Mouse (Mus musculus): Measurements from ENCODE around the gene Dennd1b. TPM values are rescaled to one million over a fixed set of nuclear protein-coding genes. Genes with fewer than 3 reads are reported as not detected.

The Dennd1b gene
- total and polyA plus RNA-seq, 3 experiments: 8.0 to 8.9 (median 8.0) TPM

DNA sequence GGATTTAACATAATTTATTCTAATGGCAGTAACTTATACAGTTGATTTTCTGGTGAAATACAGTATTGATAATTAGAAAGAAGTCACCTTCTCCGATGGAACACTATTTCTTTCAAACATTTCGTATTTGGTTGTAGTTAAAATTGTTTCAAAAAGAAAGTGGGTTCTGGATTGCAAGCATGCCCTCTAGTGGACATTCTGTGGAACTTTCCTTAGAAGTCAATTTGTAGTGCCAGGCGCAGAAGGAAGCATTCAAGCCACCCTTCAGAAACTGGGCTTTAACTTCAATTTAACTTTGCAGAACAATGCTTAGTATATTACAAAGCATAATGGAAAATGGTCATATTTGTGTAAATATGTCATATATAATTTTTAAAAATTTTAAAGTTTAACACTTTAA is 193.2 kb downstream of the Dennd1b start:
- H3K27ac ChIP-seq (ENCODE audit: insufficient read depth, low read depth): no peak overlapping the region
- H3K9me3 ChIP-seq (replicated peaks; ENCODE audit: low read length): no peaks in the 10 kb centered on the region
- no peak overlapping the region for H3K4me3 ChIP-seq (replicated peaks in 1 of 3; ENCODE audit: low read depth in 2 of 3, low read length in 2 of 3, poor library complexity in 1 of 3)
- in situ Hi-C loops (cut with MboI; ENCODE audit: low pct_ligation_motif_present, low pct_unique_long_range_greater_than_20kb, low sequenced_read_pairs) (loop anchor here (25.0 kb wide), 1 partner anchor 319 kb away; the partner anchor contains the start of gene Lhx9), dilution Hi-C loops (cut with MboI; ENCODE audit: extremely low pct_ligation_motif_present, extremely low pct_unique_long_range_greater_than_20kb, low sequenced_read_pairs) (no loop called here)
- DNase-seq (ENCODE audit: extremely low read depth): peak; percentile 53
- H3K9ac ChIP-seq (ENCODE audit: insufficient read depth, low read depth): no peak overlapping the region
- no peaks in the 10 kb centered on the region for H3K4me1 ChIP-seq (ENCODE audit: control insufficient read depth in 1 of 2, insufficient read depth in 2 of 2)
- H3K27me3 ChIP-seq (replicated peaks): no peaks in the 10 kb centered on the region
- peaks cover 0 to 31% of the 10 kb centered on the region in 2 experiments for H3K36me3 ChIP-seq (replicated peaks in 1 of 2; ENCODE audit: control insufficient read depth in 1 of 2, insufficient read depth in 1 of 2, low read length in 1 of 2)
- H3K4me2 ChIP-seq (ENCODE audit: insufficient read depth, low read depth, poor library complexity, severe bottlenecking): no peak overlapping the region
- TF ChIP-seq RAD21 (IDR thresholded peaks at IDR 0.05; ENCODE audit: low read depth, low read length) (peak; percentile 78), SMC3 (IDR thresholded peaks at IDR 0.05; ENCODE audit: low read depth, low read length) (peak; percentile 76), JUND (conservative IDR thresholded peaks at IDR 0.05; ENCODE audit: low read depth, low read length) (peak; percentile 27; the same call in 1 of the 2 replicates), TCF12 (IDR thresholded peaks at IDR 0.05; ENCODE audit: low read depth, low read length) (no peak), CTCF (conservative IDR thresholded peaks at IDR 0.05 in 1 of 2, IDR thresholded peaks at IDR 0.05 in 1 of 2; ENCODE audit: low read depth in 2 of 2, low read length in 2 of 2) (peak; percentile 66 to 82)
- no peaks in the 10 kb centered on the region for H3K79me2 ChIP-seq (replicated peaks; ENCODE audit: control insufficient read depth, extremely low read depth, insufficient read depth, poor library complexity, severe bottlenecking)

DNA sequence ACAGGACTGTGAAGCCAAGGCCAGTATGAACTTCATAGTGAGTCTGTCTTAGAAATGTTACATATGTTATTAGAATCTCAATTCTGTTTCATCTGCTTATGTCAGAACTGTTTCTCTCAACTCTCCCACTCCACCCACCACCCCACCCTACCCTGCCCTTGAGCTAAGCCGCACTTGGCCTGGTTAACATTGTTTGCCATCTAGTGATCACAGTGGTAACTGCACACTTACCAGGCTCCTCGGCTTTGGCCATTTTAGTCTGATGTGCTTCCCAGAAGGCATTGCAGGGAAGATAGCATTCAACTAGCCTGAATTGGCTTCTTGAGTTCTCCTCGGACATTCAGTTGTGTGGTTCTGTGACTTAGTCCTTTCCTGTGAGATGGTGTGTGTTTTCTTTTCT is 198.4 kb downstream of the Dennd1b start:
- peak; percentile 23 for DNase-seq (ENCODE audit: extremely low read depth)
- no peaks in the 10 kb centered on the region for H3K79me2 ChIP-seq (replicated peaks; ENCODE audit: control insufficient read depth, extremely low read depth, insufficient read depth, poor library complexity, severe bottlenecking)
- in situ Hi-C loops (cut with MboI; ENCODE audit: low pct_ligation_motif_present, low pct_unique_long_range_greater_than_20kb, low sequenced_read_pairs) (loop anchor here (25.0 kb wide), 1 partner anchor 324 kb away; the partner anchor contains the start of gene Lhx9), dilution Hi-C loops (cut with MboI; ENCODE audit: extremely low pct_ligation_motif_present, extremely low pct_unique_long_range_greater_than_20kb, low sequenced_read_pairs) (no loop called here)
- H3K9me3 ChIP-seq (replicated peaks; ENCODE audit: low read length): no peaks in the 10 kb centered on the region
- H3K9ac ChIP-seq (ENCODE audit: insufficient read depth, low read depth): no peak overlapping the region
- no peak overlapping the region for H3K4me3 ChIP-seq (replicated peaks in 1 of 3; ENCODE audit: low read depth in 2 of 3, low read length in 2 of 3, poor library complexity in 1 of 3)
- no peaks in the 10 kb centered on the region for H3K27me3 ChIP-seq (replicated peaks)
- H3K4me2 ChIP-seq (ENCODE audit: insufficient read depth, low read depth, poor library complexity, severe bottlenecking): no peak overlapping the region
- no peaks in the 10 kb centered on the region for H3K4me1 ChIP-seq (ENCODE audit: control insufficient read depth in 1 of 2, insufficient read depth in 2 of 2)
- H3K36me3 ChIP-seq (replicated peaks in 1 of 2; ENCODE audit: control insufficient read depth in 1 of 2, insufficient read depth in 1 of 2, low read length in 1 of 2): peaks cover 4 to 58% of the 10 kb centered on the region in 2 experiments
- H3K27ac ChIP-seq (ENCODE audit: insufficient read depth, low read depth): no peak overlapping the region
- no peak for TF ChIP-seq ZKSCAN1 (IDR thresholded peaks at IDR 0.05; ENCODE audit: borderline replicate concordance, low read depth, low read length)
- peak; percentile 36; the same call in 1 of the 2 replicates for TF ChIP-seq SMC3 (IDR thresholded peaks at IDR 0.05; ENCODE audit: low read depth, low read length)
- TF ChIP-seq MXI1 (IDR thresholded peaks at IDR 0.05; ENCODE audit: low read depth, low read length): no peak
- peak; percentile 23 for TF ChIP-seq RAD21 (IDR thresholded peaks at IDR 0.05; ENCODE audit: low read depth, low read length)
- TF ChIP-seq CTCF (conservative IDR thresholded peaks at IDR 0.05 in 1 of 2, IDR thresholded peaks at IDR 0.05 in 1 of 2; ENCODE audit: low read depth in 2 of 2, low read length in 2 of 2): peak in 1 of 2 experiments; percentile 50; a peak in 2 of 4 replicates
- TF ChIP-seq CHD2 (IDR thresholded peaks at IDR 0.05; ENCODE audit: low read length): no peak

DNA sequence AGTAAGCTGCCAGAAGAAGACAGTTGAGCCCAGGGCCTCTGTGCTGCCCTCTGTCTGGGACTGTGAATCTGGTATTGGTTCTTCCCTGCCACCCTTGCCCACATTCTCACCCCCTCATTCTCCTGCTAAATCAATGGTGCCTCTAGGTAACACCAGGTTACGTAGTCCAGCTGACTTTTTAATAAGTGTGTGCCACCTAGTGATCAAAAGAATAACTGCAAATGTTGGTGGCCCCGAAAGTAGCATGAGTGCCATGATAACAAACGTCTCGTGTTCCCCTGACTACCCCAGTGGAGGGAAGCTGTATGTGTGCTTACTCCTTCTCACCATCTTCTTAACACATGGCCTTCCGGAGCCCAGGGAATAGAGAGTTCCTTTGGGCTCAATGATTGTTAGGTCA is 199.6 kb downstream of the Dennd1b start:
- peaks cover 7 to 64% of the 10 kb centered on the region in 2 experiments for H3K36me3 ChIP-seq (replicated peaks in 1 of 2; ENCODE audit: control insufficient read depth in 1 of 2, insufficient read depth in 1 of 2, low read length in 1 of 2)
- no peaks in the 10 kb centered on the region for H3K79me2 ChIP-seq (replicated peaks; ENCODE audit: control insufficient read depth, extremely low read depth, insufficient read depth, poor library complexity, severe bottlenecking)
- peak; percentile 35 for DNase-seq (ENCODE audit: extremely low read depth)
- in situ Hi-C loops (cut with MboI; ENCODE audit: low pct_ligation_motif_present, low pct_unique_long_range_greater_than_20kb, low sequenced_read_pairs): loop anchor here (25.0 kb wide), 1 partner anchor 326 kb away; the partner anchor contains the start of gene Lhx9
- no peaks in the 10 kb centered on the region for H3K4me1 ChIP-seq (ENCODE audit: control insufficient read depth in 1 of 2, insufficient read depth in 2 of 2)
- H3K9ac ChIP-seq (ENCODE audit: insufficient read depth, low read depth): no peak overlapping the region
- no peak overlapping the region for H3K4me2 ChIP-seq (ENCODE audit: insufficient read depth, low read depth, poor library complexity, severe bottlenecking)
- H3K4me3 ChIP-seq (replicated peaks in 1 of 3; ENCODE audit: low read depth in 2 of 3, low read length in 2 of 3, poor library complexity in 1 of 3): no peak overlapping the region
- no peaks in the 10 kb centered on the region for H3K9me3 ChIP-seq (replicated peaks; ENCODE audit: low read length)
- peak; percentile 24 to 66; a peak in 2 of 4 replicates for TF ChIP-seq CTCF (conservative IDR thresholded peaks at IDR 0.05 in 1 of 2, IDR thresholded peaks at IDR 0.05 in 1 of 2; ENCODE audit: low read depth in 2 of 2, low read length in 2 of 2)
- TF ChIP-seq SMC3 (IDR thresholded peaks at IDR 0.05; ENCODE audit: low read depth, low read length): peak; percentile 54
- TF ChIP-seq RAD21 (IDR thresholded peaks at IDR 0.05; ENCODE audit: low read depth, low read length): peak; percentile 56
- TF ChIP-seq NRF1 (IDR thresholded peaks at IDR 0.05; ENCODE audit: low read depth, low read length): no peak
- dilution Hi-C loops (cut with MboI; ENCODE audit: extremely low pct_ligation_motif_present, extremely low pct_unique_long_range_greater_than_20kb, low sequenced_read_pairs): no loop called here
- H3K27ac ChIP-seq (ENCODE audit: insufficient read depth, low read depth): no peak overlapping the region
- H3K27me3 ChIP-seq (replicated peaks): no peaks in the 10 kb centered on the region
